ENCODE assay signal across 20 mouse cellular contexts in the genomic region with DNA sequence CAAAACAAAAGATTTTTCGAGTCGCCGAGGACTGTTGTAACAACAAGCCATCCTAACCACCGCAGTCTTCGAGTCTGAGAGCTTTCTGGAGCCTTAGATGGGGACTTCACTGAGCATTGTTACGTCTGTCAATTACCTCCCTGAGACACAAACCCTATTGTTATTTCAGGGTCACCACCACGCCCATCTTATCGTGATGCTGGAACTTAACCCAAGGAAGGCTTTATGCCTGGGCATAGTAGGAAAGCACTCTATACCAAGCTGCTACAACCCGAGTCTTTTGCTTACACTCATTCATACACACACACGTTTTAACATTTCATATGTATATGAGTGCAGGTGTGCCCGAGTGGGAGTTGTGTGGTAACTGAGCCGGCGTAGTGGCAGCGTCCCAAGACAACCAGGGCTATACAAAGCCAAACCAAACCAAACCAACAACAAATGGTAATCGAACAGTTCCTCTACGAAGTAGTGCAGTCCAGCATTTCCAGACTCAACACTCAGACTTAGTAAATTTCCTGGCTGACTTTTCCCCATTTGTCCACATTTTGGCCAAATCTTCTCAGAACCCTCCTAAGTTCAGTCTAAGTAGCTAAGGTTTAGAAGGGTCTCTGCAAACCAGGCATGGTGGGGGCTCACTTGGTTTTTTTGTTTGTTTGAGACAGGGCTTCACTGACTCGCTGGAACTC. TPM values are rescaled to one million over a fixed set of nuclear protein-coding genes. Genes with fewer than 3 reads are reported as not detected.
DNase-seq lines count a peak whose midpoint lies in the region; ATAC-seq and TF ChIP-seq lines count a peak whose summit lies in the region.
"Had no signal": no experiment of that assay in that cellular context is flagged by ENCODE, and none has a peak within 500 bp of the region (broad histone marks: within the 10 kb centered on the region; RNA-seq: fewer than 3 reads in every experiment).

A gene (minus strand): TSS at position 111 of the 689 bp plus-strand sequence.

- no peak for TF ChIP-seq EP300 in ES-Bruce4 (IDR thresholded peaks at IDR 0.05; ENCODE audit: insufficient read depth, low read depth, low read length)
- no peak for TF ChIP-seq EP300 in liver, postnatal 0 days (IDR thresholded peaks at IDR 0.05; ENCODE audit: low read depth)

- H3K9ac ChIP-seq in liver, embryonic 11.5 days (ENCODE audit: low read depth, low read length) = no peak within 1 kb of the TSS
- H3K9ac ChIP-seq in ES-Bruce4 (ENCODE audit: low read depth, poor library complexity, severe bottlenecking) = peak within 1 kb of the TSS; percentile 43
- no peak within 1 kb of the TSS for H3K9ac ChIP-seq in liver, postnatal 0 days (replicated peaks)
- H3K9ac ChIP-seq: embryonic facial prominence, embryonic 12.5 days; forebrain, embryonic 12.5 days; stomach, embryonic 15.5 days had no signal

- peak; percentile 43 for DNase-seq in liver, embryonic 11.5 days (ENCODE audit: low spot score)
- DNase-seq in liver (no peak), R1 (ENCODE audit: low read depth, low spot score) (peak; percentile 85), adipocyte (ENCODE audit: low spot score) (no peak)
- no peak for DNase-seq in liver, postnatal 0 days
- no peak for DNase-seq in left cerebral cortex, adult 11 months (ENCODE audit: low spot score)
- DNase-seq: cerebellum, postnatal 10 days; kidney, adult 8-10 months; kidney, postnatal 4 days; left cerebral cortex, postnatal 4 days; lung, adult 18-20 months; retina, postnatal 1 day; thymus, postnatal 25 days had no signal

- TF ChIP-seq CTCF in ES-Bruce4 (IDR thresholded peaks at IDR 0.05; ENCODE audit: low read depth, low read length) = no peak
- no peak for TF ChIP-seq CTCF in liver, postnatal 0 days (IDR thresholded peaks at IDR 0.05; ENCODE audit: low read depth)

- H3K27me3 ChIP-seq in liver, embryonic 11.5 days (replicated peaks; ENCODE audit: control insufficient read depth, insufficient read depth, low read length) = no peaks in the 10 kb centered on the region
- no peaks in the 10 kb centered on the region for H3K27me3 ChIP-seq in ES-Bruce4 (ENCODE audit: control insufficient read depth, insufficient read depth, low read length, poor library complexity, severe bottlenecking)
- H3K27me3 ChIP-seq in liver, postnatal 0 days (ENCODE audit: insufficient read depth, low read length) = no peaks in the 10 kb centered on the region
- H3K27me3 ChIP-seq: embryonic facial prominence, embryonic 12.5 days; forebrain, embryonic 12.5 days; stomach, embryonic 15.5 days had no signal

- H3K36me3 ChIP-seq in liver, embryonic 11.5 days (ENCODE audit: control insufficient read depth, insufficient read depth, low read length) = peaks cover 43% of the 10 kb centered on the region
- peaks cover 45% of the 10 kb centered on the region for H3K36me3 ChIP-seq in ES-Bruce4 (ENCODE audit: control insufficient read depth, insufficient read depth, low read length, poor library complexity, severe bottlenecking)
- H3K36me3 ChIP-seq in liver, postnatal 0 days (replicated peaks; ENCODE audit: insufficient read depth, low read length) = peaks cover 43% of the 10 kb centered on the region

- H3K27ac ChIP-seq in liver, embryonic 11.5 days (ENCODE audit: low read depth, low read length) = peak within 1 kb of the TSS; percentile 45; the same call in 1 of the 2 replicates
- peak within 1 kb of the TSS; percentile 82 for H3K27ac ChIP-seq in ES-Bruce4 (ENCODE audit: insufficient read depth, low read length)
- peak within 1 kb of the TSS; percentile 44 for H3K27ac ChIP-seq in liver, postnatal 0 days (ENCODE audit: low read depth)
- H3K27ac ChIP-seq: embryonic facial prominence, embryonic 12.5 days; forebrain, embryonic 12.5 days; macrophage; stomach, embryonic 15.5 days had no signal

- no peak within 1 kb of the TSS for H3K4me3 ChIP-seq in liver, embryonic 11.5 days (ENCODE audit: low read depth, low read length)
- no peak within 1 kb of the TSS for H3K4me3 ChIP-seq in ES-Bruce4 (ENCODE audit: low read depth, low read length)
- no peak within 1 kb of the TSS for H3K4me3 ChIP-seq in liver, postnatal 0 days (ENCODE audit: low read depth, low read length)
- H3K4me3 ChIP-seq: embryonic facial prominence, embryonic 12.5 days; forebrain, embryonic 12.5 days; stomach, embryonic 15.5 days had no signal

- WGBS in liver, embryonic 11.5 days = 47% methylated on average over 17 of the region's 17 CpGs
- WGBS in liver, postnatal 0 days (ENCODE audit: insufficient replicate concordance) = 57% methylated on average over 17 of the region's 17 CpGs

- H3K9me3 ChIP-seq in liver, embryonic 11.5 days (ENCODE audit: control insufficient read depth, low read length) = no peaks in the 10 kb centered on the region
- H3K9me3 ChIP-seq in ES-Bruce4 (replicated peaks; ENCODE audit: control insufficient read depth, insufficient read depth, low read length, poor library complexity, severe bottlenecking) = no peaks in the 10 kb centered on the region
- H3K9me3 ChIP-seq in liver, postnatal 0 days (ENCODE audit: low read length) = no peaks in the 10 kb centered on the region
- H3K9me3 ChIP-seq: embryonic facial prominence, embryonic 12.5 days; forebrain, embryonic 12.5 days; stomach, embryonic 15.5 days had no signal

- ATAC-seq in liver, embryonic 11.5 days (replicated peaks; ENCODE audit: low FRiP score) = peak; percentile 2
- ATAC-seq in liver, postnatal 0 days = no peak
- ATAC-seq: CD4-positive, CD25-positive, alpha-beta regulatory T cell, adult 4 months had no signal

- H3K4me1 ChIP-seq in liver, embryonic 11.5 days (replicated peaks; ENCODE audit: control insufficient read depth, insufficient read depth, low read length) = peaks cover 10% of the 10 kb centered on the region
- H3K4me1 ChIP-seq in ES-Bruce4 (ENCODE audit: control insufficient read depth, insufficient read depth, low read length) = no peaks in the 10 kb centered on the region
- H3K4me1 ChIP-seq in liver, postnatal 0 days (ENCODE audit: insufficient read depth) = peaks cover 9% of the 10 kb centered on the region

- TF ChIP-seq POLR2A in ES-Bruce4 (IDR thresholded peaks at IDR 0.05; ENCODE audit: insufficient read depth, low read length) = no peak

- H3K4me2 ChIP-seq in liver, embryonic 11.5 days = no peak within 1 kb of the TSS
- H3K4me2 ChIP-seq in liver, postnatal 0 days (ENCODE audit: low read depth, low read length) = no peak within 1 kb of the TSS
- H3K4me2 ChIP-seq: embryonic facial prominence, embryonic 12.5 days; forebrain, embryonic 12.5 days; stomach, embryonic 15.5 days had no signal

RNA-seq across cellular contexts. Expression of the gene that starts here (rescaled TPM):
- 0.64 TPM in 1 of 2 replicates, not detected in the other for polyA plus RNA-seq in liver, embryonic 11.5 days (2014; fragmentation: Nextera tagmentation; extraction: Ambion mirVana)
- polyA plus RNA-seq in ES-Bruce4 (2011; ENCODE audit: insufficient read depth, insufficient read length, low read depth, missing spikeins) = 0.99 TPM in 1 of 2 replicates, not detected in the other
- not detected in 2 replicates for polyA plus RNA-seq in liver, postnatal 0 days (2015; fragmentation: Nextera tagmentation; extraction: Ambion mirVana)
- polyA plus RNA-seq: CD4-positive, CD25-positive, alpha-beta regulatory T cell, adult 4 months; embryonic facial prominence, embryonic 12.5 days; heart, postnatal 0 days; macrophage had no signal

Comparison
In these comparisons a context has a peak if more than half of its experiments do, and no peak if none do; other contexts are left out.
1. Peak in DNase-seq, ATAC-seq and H3K27ac ChIP-seq in liver, embryonic 11.5 days; RNA of the gene not detected or under 1 TPM.